Mouse (Mus musculus): ENCODE data around the gene 4921524J17Rik. TPM values are rescaled to one million over a fixed set of nuclear protein-coding genes. Genes with fewer than 3 reads are reported as not detected.

The 4921524J17Rik gene
- 12.2 and 12.3 TPM in 2 replicates for polyA plus RNA-seq (2012; rRNA removed)

DNA sequence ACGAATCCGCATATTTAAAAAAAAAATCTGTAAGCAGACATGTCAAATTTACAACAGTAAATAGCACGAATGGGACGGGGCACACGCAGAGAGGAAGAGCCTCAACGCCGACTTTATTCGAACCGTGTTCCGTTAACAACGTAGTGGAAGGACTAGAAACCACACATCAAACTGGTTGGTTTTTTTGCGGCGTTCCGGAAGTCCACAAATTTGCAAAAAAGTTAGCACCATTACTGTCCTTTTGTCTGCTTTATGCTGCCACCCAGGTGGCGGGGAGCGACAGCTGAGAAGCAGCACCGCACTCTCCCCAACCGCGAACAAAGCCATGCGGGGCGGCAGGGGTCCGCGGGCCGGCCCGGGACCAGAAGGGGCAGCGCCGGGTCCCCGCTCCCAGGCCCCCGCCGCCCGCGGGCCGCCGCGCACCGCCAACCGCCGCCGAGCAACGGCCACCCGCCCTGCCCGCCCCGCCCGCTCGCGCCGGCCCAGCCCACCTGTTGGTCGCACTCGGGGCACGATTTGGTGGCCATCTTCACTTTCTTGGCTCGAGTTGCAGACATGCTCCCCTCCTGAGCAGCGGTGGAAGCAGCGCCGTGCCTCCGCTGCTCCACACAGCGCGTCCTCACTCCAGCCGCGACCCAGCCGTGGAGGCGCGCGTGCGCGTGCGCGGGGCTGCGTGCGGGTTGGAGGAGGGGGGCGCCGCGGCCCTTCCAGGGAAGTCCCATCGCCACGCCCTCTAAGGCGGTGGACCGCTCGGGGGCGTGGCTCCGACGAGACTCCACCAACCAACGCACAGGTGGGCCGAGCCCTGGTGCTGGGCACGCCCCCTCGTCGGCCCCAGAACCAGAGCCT, at the start of gene 4921524J17Rik:
Gene 4921524J17Rik, minus strand, starts transcription at position 666 of the 849 bp plus-strand sequence.
- Histone ChIP-seq H3K27ac (ENCODE audit: insufficient read depth, low read length) (0 out of 2 replicates have a peak within 1 kb of the TSS, but pooled peaks have one; percentile 1), H3K4me3 (ENCODE audit: insufficient read depth, low read length) (peak within 1 kb of the TSS; percentile 79), H3K4me1 (ENCODE audit: control insufficient read depth, insufficient read depth, low read length) (peaks cover 4% of the 10 kb centered on the region; the same call in 1 of the 2 replicates)
- TF ChIP-seq CTCF (IDR thresholded peaks at IDR 0.05; ENCODE audit: extremely low read depth, insufficient read depth, low read length) (no peak), POLR2A (IDR thresholded peaks at IDR 0.05; ENCODE audit: extremely low read depth, insufficient read depth, low read length) (peak; percentile 84)

DNA sequence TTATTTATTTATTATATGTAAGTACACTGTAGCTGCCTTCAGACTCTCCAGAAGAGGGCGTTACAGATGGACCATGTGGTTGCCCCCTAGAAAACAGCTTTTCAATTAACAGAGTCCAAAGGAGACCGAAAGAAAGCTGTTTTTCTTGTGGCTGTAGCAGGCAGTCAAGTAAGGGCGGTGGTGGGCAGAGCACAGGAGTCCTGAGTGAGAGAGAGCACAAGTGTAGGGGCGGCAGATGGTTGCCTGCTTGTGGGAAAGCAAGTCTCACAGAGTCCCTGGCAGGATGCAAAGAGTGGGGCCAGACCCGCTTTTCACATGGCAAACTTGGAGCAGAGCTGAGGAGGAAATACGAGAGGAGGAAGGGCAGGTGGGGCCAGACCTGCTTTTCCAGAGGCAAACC, 49.8 kb upstream of the 4921524J17Rik start:
- H3K27ac ChIP-seq (ENCODE audit: insufficient read depth, low read length), result no peak overlapping the region
- no peak overlapping the region for H3K4me3 ChIP-seq (ENCODE audit: insufficient read depth, low read length)
- TF ChIP-seq CTCF (IDR thresholded peaks at IDR 0.05; ENCODE audit: extremely low read depth, insufficient read depth, low read length) (no peak), POLR2A (IDR thresholded peaks at IDR 0.05; ENCODE audit: extremely low read depth, insufficient read depth, low read length) (no peak)
- peaks cover 3% of the 10 kb centered on the region; the same call in 1 of the 2 replicates for H3K4me1 ChIP-seq (ENCODE audit: control insufficient read depth, insufficient read depth, low read length)

DNA sequence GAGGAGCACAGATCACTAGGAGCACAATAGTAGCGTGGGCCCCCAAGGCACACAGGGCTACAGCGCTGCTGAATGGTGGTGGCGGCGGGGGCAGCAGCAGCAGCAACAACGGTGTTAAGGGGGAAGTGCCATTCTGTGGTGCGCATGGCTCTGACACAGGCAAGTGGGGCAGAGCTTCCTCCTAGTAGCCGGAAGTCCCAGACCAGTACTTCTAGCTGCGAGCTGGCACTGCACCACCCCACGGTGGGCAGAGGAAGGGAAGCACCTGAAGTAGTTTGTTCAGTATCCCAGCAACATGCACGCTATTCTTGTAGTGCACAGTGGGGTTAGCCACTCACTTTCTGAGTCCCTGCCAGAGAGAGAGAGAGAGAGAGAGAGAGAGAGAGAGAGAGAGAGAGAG, 49.3 kb upstream of the 4921524J17Rik start:
- no peak for TF ChIP-seq POLR2A (IDR thresholded peaks at IDR 0.05; ENCODE audit: extremely low read depth, insufficient read depth, low read length)
- TF ChIP-seq CTCF (IDR thresholded peaks at IDR 0.05; ENCODE audit: extremely low read depth, insufficient read depth, low read length), result no peak
- H3K4me3 ChIP-seq (ENCODE audit: insufficient read depth, low read length), result no peak overlapping the region
- peaks cover 3% of the 10 kb centered on the region; the same call in 1 of the 2 replicates for H3K4me1 ChIP-seq (ENCODE audit: control insufficient read depth, insufficient read depth, low read length)
- H3K27ac ChIP-seq (ENCODE audit: insufficient read depth, low read length), result no peak overlapping the region

DNA sequence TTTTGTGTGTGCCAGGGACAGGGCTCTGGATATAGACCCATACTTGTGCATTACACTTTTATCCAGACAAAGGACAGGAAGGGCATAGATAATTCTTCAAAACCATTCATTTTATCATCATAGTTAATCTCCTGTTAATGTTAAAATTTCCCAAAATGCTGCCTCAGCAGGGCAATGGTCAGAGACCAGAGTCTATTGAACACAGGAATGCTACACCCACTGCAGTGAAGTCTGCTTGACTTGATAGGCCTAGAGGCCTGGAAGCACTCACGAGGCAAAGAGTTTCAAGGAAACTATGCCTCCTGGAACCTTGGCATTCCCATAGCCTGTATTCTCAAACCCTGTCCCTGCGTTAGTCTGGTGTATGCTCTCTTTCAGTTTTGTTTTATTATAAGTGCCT, 47.1 kb upstream of the 4921524J17Rik start:
- no peak overlapping the region for H3K4me3 ChIP-seq (ENCODE audit: insufficient read depth, low read length)
- peaks cover 3% of the 10 kb centered on the region; the same call in 1 of the 2 replicates for H3K4me1 ChIP-seq (ENCODE audit: control insufficient read depth, insufficient read depth, low read length)
- no peak for TF ChIP-seq CTCF (IDR thresholded peaks at IDR 0.05; ENCODE audit: extremely low read depth, insufficient read depth, low read length)
- TF ChIP-seq POLR2A (IDR thresholded peaks at IDR 0.05; ENCODE audit: extremely low read depth, insufficient read depth, low read length), result no peak
- no peak overlapping the region for H3K27ac ChIP-seq (ENCODE audit: insufficient read depth, low read length)

DNA sequence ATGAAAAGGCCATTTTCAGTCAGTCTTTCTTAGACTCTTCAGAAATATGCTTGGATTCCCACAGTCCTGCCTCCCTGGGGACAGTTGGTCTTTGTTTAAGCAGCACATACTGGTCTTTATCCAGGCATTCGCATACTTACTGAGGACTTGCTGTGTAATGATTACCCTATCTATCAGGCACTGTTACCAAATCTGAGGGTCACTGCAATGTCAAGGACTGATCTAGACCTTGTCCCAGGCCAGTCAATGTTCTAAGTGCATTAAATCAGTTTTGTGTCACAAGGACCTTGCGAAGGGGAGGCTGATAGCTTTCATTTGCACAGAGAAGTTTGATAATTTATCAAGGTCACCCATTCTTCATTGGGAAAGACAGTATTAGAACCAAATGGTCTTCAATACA, 45.8 kb upstream of the 4921524J17Rik start:
- peaks cover 3% of the 10 kb centered on the region; the same call in 1 of the 2 replicates for H3K4me1 ChIP-seq (ENCODE audit: control insufficient read depth, insufficient read depth, low read length)
- no peak overlapping the region for H3K4me3 ChIP-seq (ENCODE audit: insufficient read depth, low read length)
- no peak overlapping the region for H3K27ac ChIP-seq (ENCODE audit: insufficient read depth, low read length)
- TF ChIP-seq POLR2A (IDR thresholded peaks at IDR 0.05; ENCODE audit: extremely low read depth, insufficient read depth, low read length) (no peak), CTCF (IDR thresholded peaks at IDR 0.05; ENCODE audit: extremely low read depth, insufficient read depth, low read length) (no peak)

DNA sequence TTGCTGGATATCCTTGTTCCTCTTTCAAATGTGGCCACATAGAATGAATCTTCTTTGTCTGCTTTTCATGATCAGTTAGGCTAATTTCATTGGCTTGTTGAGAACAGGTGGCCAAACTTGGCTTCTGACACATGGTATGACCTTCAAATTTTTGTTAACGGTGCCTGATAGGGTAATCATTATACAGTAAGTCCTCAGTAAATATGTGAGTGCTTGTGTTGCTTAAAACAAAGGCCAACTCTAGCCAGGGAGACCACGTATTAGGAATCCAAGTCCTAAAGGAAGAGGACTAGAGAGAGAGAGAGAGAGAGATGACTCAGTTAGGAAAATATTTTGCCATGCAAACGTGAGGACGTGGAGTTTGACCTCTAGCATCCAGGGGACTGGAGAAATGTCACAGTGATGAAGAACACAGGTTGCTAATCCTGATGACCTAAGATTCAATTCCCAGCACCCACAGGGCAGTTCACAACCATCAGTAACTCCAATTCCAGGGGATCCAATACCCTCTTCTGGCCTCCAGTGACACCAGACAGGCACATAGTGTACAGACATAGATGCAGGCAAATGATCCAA, 44.4 kb upstream of the 4921524J17Rik start:
- Histone ChIP-seq H3K4me3 (ENCODE audit: insufficient read depth, low read length) (no peak overlapping the region), H3K4me1 (ENCODE audit: control insufficient read depth, insufficient read depth, low read length) (peaks cover 3% of the 10 kb centered on the region; the same call in 1 of the 2 replicates), H3K27ac (ENCODE audit: insufficient read depth, low read length) (no peak overlapping the region)
- no peak for TF ChIP-seq POLR2A (IDR thresholded peaks at IDR 0.05; ENCODE audit: extremely low read depth, insufficient read depth, low read length)
- TF ChIP-seq CTCF (IDR thresholded peaks at IDR 0.05; ENCODE audit: extremely low read depth, insufficient read depth, low read length), result no peak

DNA sequence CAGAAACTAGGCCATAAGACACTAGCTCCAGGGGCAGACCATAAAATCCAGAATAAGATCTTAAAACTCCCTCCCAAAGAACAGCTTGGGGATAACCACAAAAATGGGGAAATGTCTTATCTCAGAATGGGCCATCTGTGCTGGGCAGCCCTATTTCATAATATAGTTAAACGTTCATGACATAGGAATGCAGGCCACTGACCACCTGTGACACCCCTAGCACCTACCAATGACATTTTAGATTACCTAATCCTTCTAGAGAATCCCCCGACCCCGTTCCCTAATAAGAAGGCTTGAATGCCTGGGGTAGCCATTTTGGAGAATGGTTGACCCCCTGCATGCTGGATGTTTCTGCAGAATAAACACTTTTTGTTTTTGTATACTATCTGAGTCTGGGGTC, 42.3 kb upstream of the 4921524J17Rik start:
- TF ChIP-seq POLR2A (IDR thresholded peaks at IDR 0.05; ENCODE audit: extremely low read depth, insufficient read depth, low read length) (no peak), CTCF (IDR thresholded peaks at IDR 0.05; ENCODE audit: extremely low read depth, insufficient read depth, low read length) (no peak)
- H3K4me1 ChIP-seq (ENCODE audit: control insufficient read depth, insufficient read depth, low read length), result no peaks in the 10 kb centered on the region
- no peak overlapping the region for H3K4me3 ChIP-seq (ENCODE audit: insufficient read depth, low read length)
- H3K27ac ChIP-seq (ENCODE audit: insufficient read depth, low read length), result no peak overlapping the region

DNA sequence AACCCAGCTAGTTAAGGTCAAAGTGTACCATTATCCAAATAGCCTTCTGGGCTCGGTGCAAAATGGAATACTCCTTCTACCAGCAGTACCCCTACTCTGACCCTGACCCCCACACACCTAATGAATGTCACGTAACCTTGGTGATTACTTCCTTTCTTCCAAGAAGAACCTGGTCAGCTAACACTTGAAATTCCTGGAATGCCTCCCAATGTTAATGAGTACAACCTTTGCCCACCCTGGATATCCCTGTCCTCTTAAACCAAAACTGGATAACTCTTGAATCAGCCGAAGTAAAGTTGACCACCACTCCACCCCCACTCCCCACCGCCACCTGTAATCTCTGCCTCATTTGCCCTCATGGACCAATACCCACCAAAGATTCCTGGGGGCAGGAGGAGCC, 40.6 kb upstream of the 4921524J17Rik start:
- Histone ChIP-seq H3K27ac (ENCODE audit: insufficient read depth, low read length) (no peak overlapping the region), H3K4me1 (ENCODE audit: control insufficient read depth, insufficient read depth, low read length) (no peaks in the 10 kb centered on the region), H3K4me3 (ENCODE audit: insufficient read depth, low read length) (no peak overlapping the region)
- no peak for TF ChIP-seq CTCF (IDR thresholded peaks at IDR 0.05; ENCODE audit: extremely low read depth, insufficient read depth, low read length)
- no peak for TF ChIP-seq POLR2A (IDR thresholded peaks at IDR 0.05; ENCODE audit: extremely low read depth, insufficient read depth, low read length)

DNA sequence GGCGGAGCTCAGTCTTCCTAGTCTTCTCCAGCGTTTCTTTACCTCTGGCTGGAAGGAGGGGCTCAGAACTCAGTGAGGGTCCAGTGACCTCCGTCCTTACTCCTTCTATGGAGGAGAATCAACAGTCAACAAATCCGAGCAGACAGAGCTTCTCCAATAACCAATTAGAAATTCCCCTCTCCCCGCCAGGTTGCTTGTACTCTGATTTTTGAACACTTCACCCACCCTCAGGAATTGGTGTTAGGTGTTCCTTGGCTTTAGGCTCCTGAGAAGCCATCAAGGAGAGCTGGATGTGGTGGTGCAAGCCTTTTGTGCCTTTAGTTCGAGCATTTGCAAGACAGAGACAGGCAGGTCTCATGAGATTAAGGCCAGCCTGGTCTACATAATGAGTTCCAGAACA, 40.2 kb upstream of the 4921524J17Rik start:
- H3K4me1 ChIP-seq (ENCODE audit: control insufficient read depth, insufficient read depth, low read length), result no peaks in the 10 kb centered on the region
- no peak for TF ChIP-seq CTCF (IDR thresholded peaks at IDR 0.05; ENCODE audit: extremely low read depth, insufficient read depth, low read length)
- TF ChIP-seq POLR2A (IDR thresholded peaks at IDR 0.05; ENCODE audit: extremely low read depth, insufficient read depth, low read length), result no peak
- H3K4me3 ChIP-seq (ENCODE audit: insufficient read depth, low read length), result no peak overlapping the region
- no peak overlapping the region for H3K27ac ChIP-seq (ENCODE audit: insufficient read depth, low read length)

Data from cortical plate, adult 2 months (tissue).